Comparison of ENCODE assay signal across 8 mouse cellular contexts in genomic region chr15:83375136-83375535, GRCm38 (mm10). TPM values are rescaled to one million over a fixed set of nuclear protein-coding genes. Genes with fewer than 3 reads are reported as not detected.
DNase-seq lines count a peak whose midpoint lies in the region; ATAC-seq and TF ChIP-seq lines count a peak whose summit lies in the region.

No protein-coding gene starts in this region.

- H3K27me3 ChIP-seq in kidney, adult 2 months (replicated peaks; ENCODE audit: control insufficient read depth, insufficient read depth, low read length): no peaks in the 10 kb centered on the region
- no peaks in the 10 kb centered on the region for H3K27me3 ChIP-seq in limb, embryonic 12.5 days

- no peak overlapping the region for H3K9ac ChIP-seq in limb, embryonic 12.5 days (replicated peaks)

- H3K4me2 ChIP-seq in limb, embryonic 12.5 days: no peak overlapping the region

- intact Hi-C loops in gastrocnemius, postnatal 14 days (cut with DNase I; ENCODE audit: low total_unique reads): no loop called here

- H3K4me1 ChIP-seq in kidney, adult 2 months (ENCODE audit: control insufficient read depth, insufficient read depth, low read length): no peaks in the 10 kb centered on the region
- 0 out of 2 replicates have a peak, but pooled peaks cover 3% of the 10 kb centered on the region for H3K4me1 ChIP-seq in limb, embryonic 12.5 days (replicated peaks)

- no peak overlapping the region for H3K4me3 ChIP-seq in kidney, adult 2 months (ENCODE audit: insufficient read depth, low read depth, low read length)
- H3K4me3 ChIP-seq in limb, embryonic 12.5 days (replicated peaks): no peak overlapping the region

- H3K27ac ChIP-seq in kidney, adult 2 months (ENCODE audit: insufficient read depth, low read depth, low read length): no peak overlapping the region
- no peak overlapping the region for H3K27ac ChIP-seq in limb, embryonic 12.5 days

- DNase-seq in A20 (ENCODE audit: low read depth, low spot score): peak; percentile 58
- DNase-seq in MEL-GATA-1-ER (ENCODE audit: extremely low read depth, low read depth): peak; percentile 91
- peak; percentile 78 to 80 for DNase-seq in cerebellum, postnatal 10 days
- peak; percentile 72 for DNase-seq in gastrocnemius, postnatal 14 days
- DNase-seq in kidney, adult 2 months: peak; percentile 69
- DNase-seq in ovary, adult 18-20 months (ENCODE audit: low spot score): peak; percentile 47
- DNase-seq in urinary bladder, postnatal 14 days (ENCODE audit: low spot score): peak; percentile 79

- TF ChIP-seq POLR2A in kidney, adult 2 months (IDR thresholded peaks at IDR 0.05; ENCODE audit: low read depth, low read length): no peak

- peaks cover 1% of the 10 kb centered on the region; the same call in 1 of the 2 replicates for H3K36me3 ChIP-seq in kidney, adult 2 months (ENCODE audit: control insufficient read depth, insufficient read depth, low read length)
- peaks cover 45% of the 10 kb centered on the region for H3K36me3 ChIP-seq in limb, embryonic 12.5 days

- H3K9me3 ChIP-seq in limb, embryonic 12.5 days: no peaks in the 10 kb centered on the region

- WGBS in kidney, adult 2 months: 65% methylated on average over 4 of the region's 4 CpGs
- WGBS in limb, embryonic 12.5 days: 69% methylated on average over 4 of the region's 4 CpGs

- TF ChIP-seq CTCF in kidney, adult 2 months (conservative IDR thresholded peaks at IDR 0.05; ENCODE audit: insufficient read depth, insufficient read length, low read depth, low read length): peak; percentile 66

- ATAC-seq in limb, embryonic 12.5 days (ENCODE audit: insufficient number of reproducible peaks, insufficient read depth, low FRiP score, low TSS enrichment, low read depth): 0 out of 2 replicates have a peak, but pooled peaks have one; percentile 24

RNA-seq across cellular contexts. Expression of gene Arfgap3, which starts 25.1 kb away (rescaled TPM):
- 10 to 100 TPM in 1 of 2 experiments, 1 to 10 TPM in 1; 9.7 to 10.0 TPM for total RNA-seq in gastrocnemius, postnatal 14 days (2021)
- 21.4 and 26.5 TPM in 2 replicates for polyA plus RNA-seq in kidney, adult 2 months (2012; rRNA removed)
- 40.3 and 42.5 TPM in 2 replicates for polyA plus RNA-seq in limb, embryonic 12.5 days (2016; fragmentation: Nextera tagmentation; extraction: Ambion mirVana)
